Mouse (Mus musculus) left cerebral cortex, postnatal 36 days (tissue): ENCODE data around the gene Tmem243. TPM values are rescaled to one million over a fixed set of nuclear protein-coding genes. Genes with fewer than 3 reads are reported as not detected.
A peak's percentile ranks its signal among the peaks of the same experiment; 100 is the strongest.
"Not testable (repeated sequence)": the region's sequence is repeated elsewhere in the genome, so short reads cannot be mapped to it uniquely, and the experiment has no call there.

Source experiments
- DNase-seq, 2 experiments: peaks; one replicate each; pipeline ENCODE4 v3.0.0; 2021 to 2022; ENCODE audit warnings: low spot score in 2 of 2, mixed read lengths in 1 of 2
- intact Hi-C: fragments of 180-260 bp; cut with DNase I; formaldehyde crosslinking; loops from one replicate; pipeline ENCODE4 v1.15.1; 2025
- total RNA-seq, 2 experiments: library from RNA; stranded (reverse); gene quantifications; 2 replicates each; pipeline ENCODE4 v1.2.3; 2021

Tmem243 gene
- total RNA-seq, 2 experiments from 2014 or later, result 11.2 to 12.6 TPM

DNA sequence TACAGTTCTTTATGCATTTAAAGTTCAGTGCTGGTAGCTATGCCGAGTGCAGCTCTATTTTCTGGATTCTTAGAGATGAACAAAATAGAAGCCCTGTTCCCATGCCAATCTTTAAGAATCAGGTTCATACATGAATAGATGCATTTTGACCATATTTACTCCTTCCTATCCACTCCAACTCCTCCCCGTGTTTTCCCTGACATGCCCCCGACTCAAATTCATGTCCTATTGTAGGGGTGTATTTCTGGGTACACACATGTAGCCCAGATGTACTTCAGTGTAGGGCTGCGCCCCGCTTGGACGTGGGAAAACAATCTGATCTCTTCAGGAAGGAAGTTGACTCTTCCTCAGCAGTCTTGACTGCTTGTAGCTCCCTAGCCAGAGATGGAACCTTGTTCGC, 61.6 kb downstream of the Tmem243 start:
- peak in 1 of 2 experiments; percentile 23 for DNase-seq
- intact Hi-C loops, result no loop called here

DNA sequence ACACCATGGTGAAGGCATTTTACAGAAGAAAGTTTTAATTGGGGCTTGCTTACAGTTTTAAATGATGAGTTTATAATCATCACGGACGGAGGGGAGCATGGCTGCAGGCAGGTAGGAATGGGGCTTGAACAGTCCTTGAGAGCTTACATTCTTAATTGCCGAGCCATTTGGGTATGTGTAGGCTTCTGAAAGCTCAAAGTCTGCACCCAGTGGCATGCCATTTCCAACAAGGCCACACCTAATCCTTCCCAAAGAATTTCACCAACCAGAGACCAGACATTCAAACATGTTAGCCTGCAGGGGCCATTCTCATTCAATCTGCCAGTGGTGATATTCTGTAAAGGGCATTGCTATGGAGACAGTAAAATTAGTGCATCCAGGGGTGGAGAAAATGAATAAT, 62.9 kb downstream of the Tmem243 start:
- no peak for DNase-seq
- intact Hi-C loops, result no loop called here

DNA sequence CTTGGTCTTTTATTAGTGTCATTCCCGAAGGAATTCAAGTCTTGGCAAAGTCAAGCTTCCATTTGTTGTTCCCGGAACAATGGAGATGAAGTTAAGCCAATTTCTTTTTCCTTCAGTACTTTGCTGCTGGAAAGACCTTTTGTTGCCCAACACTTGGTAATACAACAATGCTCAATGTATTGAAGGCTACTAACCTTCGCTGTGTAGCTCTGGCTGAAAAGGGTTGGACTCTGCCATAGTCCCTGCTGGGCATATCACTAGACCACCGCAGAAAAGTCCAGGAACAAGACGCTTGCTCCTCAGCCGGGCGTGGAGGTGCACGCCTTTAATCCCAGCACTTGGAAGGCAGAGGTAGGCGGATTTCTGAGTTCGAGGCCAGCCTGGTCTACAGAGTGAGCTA, 64.7 kb downstream of the Tmem243 start:
- intact Hi-C loops, result not testable (repeated sequence)

DNA sequence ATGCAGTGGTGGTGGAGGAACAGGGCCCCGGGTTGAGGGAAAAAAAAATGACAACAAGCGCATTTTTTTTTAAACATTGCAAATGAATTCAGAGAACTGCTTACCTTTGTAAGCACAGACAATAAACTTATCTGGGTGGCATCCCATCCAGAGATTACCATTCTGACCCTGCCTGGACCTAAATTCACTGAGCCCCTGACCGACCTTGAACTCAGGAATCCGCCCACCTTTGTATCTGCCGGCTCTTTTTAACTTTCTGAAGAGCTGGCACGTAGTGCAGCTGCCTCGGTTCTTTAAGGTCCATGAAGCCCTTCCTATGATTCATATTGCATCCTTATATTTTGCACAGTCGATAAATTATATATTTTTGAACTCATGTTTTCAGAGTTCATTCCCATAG, 65.9 kb downstream of the Tmem243 start:
- no peak for DNase-seq
- intact Hi-C loops, result no loop called here

More for the DNA sequence above, 64.7 kb downstream of the Tmem243 start:
- not testable (repeated sequence) for DNase-seq

DNA sequence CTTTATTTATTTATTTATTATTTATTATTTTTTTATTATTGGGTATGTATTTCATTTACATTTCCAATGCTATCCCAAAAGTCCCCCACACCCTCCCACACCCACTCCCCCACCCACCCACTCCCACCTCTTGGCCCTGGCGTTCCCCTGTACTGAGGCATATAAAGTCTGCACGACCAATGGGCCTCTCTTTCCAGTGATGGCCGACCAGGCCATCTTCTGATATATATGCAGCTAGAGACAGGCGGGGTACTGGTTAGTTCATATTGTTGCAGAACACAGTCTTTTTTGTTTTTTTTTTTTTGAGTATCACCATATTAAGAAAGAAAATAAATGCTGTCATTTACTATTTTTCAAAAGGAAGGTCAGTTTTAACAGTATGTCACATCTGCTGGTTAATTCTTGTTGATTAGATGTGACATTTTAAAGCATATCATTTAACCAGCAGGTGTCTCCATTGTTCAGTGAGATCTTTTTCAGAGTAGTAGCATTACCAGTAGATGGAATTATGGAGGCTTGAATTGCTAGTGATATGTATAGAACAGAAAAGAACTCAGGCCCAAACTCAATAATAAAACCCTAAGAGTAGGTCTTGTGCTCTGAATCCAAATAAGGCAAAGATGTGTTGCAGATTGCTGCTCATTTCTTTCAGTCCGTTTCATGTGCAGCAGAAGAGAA, 69.0 kb downstream of the Tmem243 start:
- intact Hi-C loops, DNase-seq: not testable (repeated sequence)

DNA sequence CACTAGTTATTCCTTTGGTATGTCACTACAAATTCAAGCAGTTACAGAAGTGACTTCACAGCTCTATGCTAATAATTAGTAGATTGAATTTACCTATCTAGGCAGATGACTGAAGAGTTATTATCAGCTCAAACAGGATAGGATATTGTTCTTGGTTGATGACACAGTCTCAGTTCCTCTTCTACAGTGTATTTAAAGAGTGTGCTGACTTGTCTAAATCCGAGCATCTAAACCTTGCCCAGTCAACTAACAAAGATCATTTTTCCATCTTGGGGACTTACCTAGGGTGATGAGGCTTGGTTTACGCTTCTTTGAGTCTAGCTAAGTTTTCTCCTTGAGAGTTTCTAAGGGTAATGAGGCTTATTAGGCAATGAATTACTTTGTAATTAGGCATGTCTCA, 72.8 kb downstream of the Tmem243 start:
- DNase-seq, result no peak
- intact Hi-C loops, result loop anchor here (2.0 kb wide), 1 partner anchor 254 kb away; no protein-coding TSS in a partner anchor

DNA sequence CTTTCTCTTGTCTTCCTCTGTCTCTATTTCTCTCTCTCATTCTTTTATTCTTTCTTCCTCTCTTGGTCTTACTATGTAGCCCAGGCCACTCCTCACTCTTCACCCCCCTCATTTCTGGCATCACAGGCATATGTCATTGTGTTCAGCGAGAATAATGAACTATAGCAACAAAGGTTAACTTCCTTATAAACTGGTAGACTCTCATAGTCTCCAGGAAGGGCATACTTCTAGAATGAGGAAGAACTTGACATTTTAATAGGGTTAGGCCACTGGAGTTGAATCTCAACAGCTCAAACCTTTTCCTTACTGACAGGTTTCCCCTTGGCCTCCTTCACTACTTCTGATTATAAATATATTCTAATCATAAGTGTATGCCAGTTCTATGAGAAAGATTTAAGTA, 86.0 kb downstream of the Tmem243 start:
- DNase-seq, result no peak
- intact Hi-C loops, result no loop called here

Other genes starting within 250 kb of the Tmem243 start
- gene Abcb4, start 207.0 kb upstream of the Tmem243 start, total RNA-seq, result 1 to 10 TPM; 3.5 to 5.7 TPM
- 10 to 100 TPM; 23.3 to 29.4 TPM for gene Crot, start 103.3 kb upstream of the Tmem243 start, total RNA-seq
- gene Dmtf1, start 61.1 kb downstream of the Tmem243 start, total RNA-seq, result 10 to 100 TPM; 41.6 to 62.7 TPM
- gene 9330182L06Rik, start 165.4 kb downstream of the Tmem243 start, total RNA-seq, result 10 to 100 TPM; 31.7 to 33.0 TPM